23 mouse cellular contexts compared by ENCODE assay signal in the genomic region with DNA sequence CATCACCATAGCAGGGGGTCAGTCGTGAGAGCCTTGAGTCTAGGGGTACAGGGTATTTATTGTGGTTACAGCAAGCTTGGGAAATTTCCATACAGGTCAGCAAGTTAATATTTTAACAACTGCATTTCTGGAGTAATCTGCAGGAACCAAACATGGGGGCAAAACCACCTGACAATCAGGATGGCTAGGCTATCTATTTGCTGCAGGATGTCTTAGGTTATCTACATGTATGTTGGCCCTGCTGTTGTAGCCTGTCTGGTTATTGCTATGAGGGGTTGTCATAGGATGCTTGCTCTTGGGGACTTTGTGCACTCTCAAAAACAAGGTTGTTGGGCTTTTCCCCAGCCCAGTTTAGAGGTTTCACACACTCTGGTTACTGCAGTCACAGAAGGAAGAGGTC. TPM values are rescaled to one million over a fixed set of nuclear protein-coding genes. Genes with fewer than 3 reads are reported as not detected.
DNase-seq lines count a peak whose midpoint lies in the region; ATAC-seq and TF ChIP-seq lines count a peak whose summit lies in the region.
"Had no signal": no experiment of that assay in that cellular context is flagged by ENCODE, and none has a peak within 500 bp of the region (broad histone marks: within the 10 kb centered on the region; RNA-seq: fewer than 3 reads in every experiment).

No protein-coding gene starts in this region.

- DNase-seq in MEL-GATA-1-ER (ENCODE audit: extremely low read depth, low read depth): peak; percentile 63
- DNase-seq in liver: peak; percentile 22
- peak; percentile 41 to 49 (median 49) for DNase-seq in liver, embryonic 14.5 days (ENCODE audit: low read depth in 3 of 3, low spot score in 3 of 3)
- no peak for DNase-seq in layer of hippocampus, adult 2 months (ENCODE audit: low spot score in 2 of 2)
- no peak for DNase-seq in left cerebral cortex, postnatal 4 days
- DNase-seq in embryo, embryonic 11 days: no peak
- no peak for DNase-seq in thymus, postnatal 4 days
- DNase-seq: adrenal gland, postnatal 25 days; cerebellum, adult 2 months; cerebellum, postnatal 10 days; gastrocnemius, postnatal 36 days; heart, adult 18-20 months; heart, postnatal 10 days; heart, postnatal 4 days had no signal

- H3K27me3 ChIP-seq in liver, embryonic 14.5 days (ENCODE audit: control insufficient read depth, insufficient read depth, low read length): no peaks in the 10 kb centered on the region
- H3K27me3 ChIP-seq: embryonic facial prominence, embryonic 12.5 days; forebrain, embryonic 15.5 days; hindbrain, embryonic 12.5 days; Patski had no signal

- H3K4me2 ChIP-seq in liver, embryonic 14.5 days (ENCODE audit: low read depth): peak overlapping the region; percentile 42
- H3K4me2 ChIP-seq: embryonic facial prominence, embryonic 12.5 days; forebrain, embryonic 15.5 days; hindbrain, embryonic 12.5 days had no signal

- 5% methylated on average over 1 of the region's 1 CpGs for WGBS in liver, embryonic 14.5 days (ENCODE audit: insufficient replicate concordance)

- peak; percentile 85 for TF ChIP-seq EP300 in liver, embryonic 14.5 days (IDR thresholded peaks at IDR 0.05; ENCODE audit: low read depth)

- no peaks in the 10 kb centered on the region for H3K9me3 ChIP-seq in liver, embryonic 14.5 days (ENCODE audit: control insufficient read depth, low read length)
- H3K9me3 ChIP-seq: embryonic facial prominence, embryonic 12.5 days; forebrain, embryonic 15.5 days; heart, embryonic 10.5 days; hindbrain, embryonic 12.5 days had no signal

- intact Hi-C loops in left cerebral cortex, postnatal 4 days (cut with DNase I): loop anchor here (10.0 kb wide), 2 partner anchors 100 to 210 kb away; no protein-coding TSS in a partner anchor

- no peak overlapping the region for H3K4me3 ChIP-seq in liver, embryonic 14.5 days (ENCODE audit: insufficient read depth in 1 of 2, low read depth in 2 of 2, low read length in 2 of 2)
- no peak overlapping the region for H3K4me3 ChIP-seq in layer of hippocampus, adult 2 months
- H3K4me3 ChIP-seq: embryonic facial prominence, embryonic 12.5 days; forebrain, embryonic 15.5 days; heart, embryonic 10.5 days; hindbrain, embryonic 12.5 days had no signal

- H3K9ac ChIP-seq in liver, embryonic 14.5 days (replicated peaks): no peak overlapping the region; the same call in 1 of the 2 replicates
- H3K9ac ChIP-seq: embryonic facial prominence, embryonic 12.5 days; forebrain, embryonic 15.5 days; hindbrain, embryonic 12.5 days had no signal

- peaks cover 23 to 40% of the 10 kb centered on the region in 2 experiments for H3K4me1 ChIP-seq in liver, embryonic 14.5 days (replicated peaks; ENCODE audit: control insufficient read depth in 2 of 2, insufficient read depth in 2 of 2, low read length in 1 of 2)
- H3K4me1 ChIP-seq: embryonic facial prominence, embryonic 12.5 days; heart, embryonic 10.5 days had no signal

- no peak for TF ChIP-seq CTCF in liver, embryonic 14.5 days (IDR thresholded peaks at IDR 0.05; ENCODE audit: low read depth)
- TF ChIP-seq CTCF in layer of hippocampus, adult 2 months (conservative IDR thresholded peaks at IDR 0.05): no peak

- H3K27ac ChIP-seq in liver, embryonic 14.5 days: peak overlapping the region; percentile 60
- H3K27ac ChIP-seq in layer of hippocampus, adult 2 months: no peak overlapping the region
- H3K27ac ChIP-seq: embryonic facial prominence, embryonic 12.5 days; forebrain, embryonic 15.5 days; heart, embryonic 10.5 days; hindbrain, embryonic 12.5 days had no signal

- ATAC-seq in liver, embryonic 14.5 days (ENCODE audit: insufficient read depth): peak; percentile 73
- peak; percentile 63 for ATAC-seq in megakaryocyte progenitor cell, adult 5-6 weeks (replicated peaks; ENCODE audit: poor library complexity)
- ATAC-seq: activated CD4-positive, CD25-positive, alpha-beta regulatory T cell, adult 4 months; forebrain, embryonic 15.5 days; Patski had no signal

- no peaks in the 10 kb centered on the region for H3K36me3 ChIP-seq in liver, embryonic 14.5 days (replicated peaks; ENCODE audit: control insufficient read depth, insufficient read depth, low read depth)
- H3K36me3 ChIP-seq: embryonic facial prominence, embryonic 12.5 days; forebrain, embryonic 15.5 days; G1E; heart, embryonic 10.5 days; hindbrain, embryonic 12.5 days had no signal

RNA-seq across cellular contexts. Expression of gene Ak7, which starts 18.8 kb away (rescaled TPM):
- 0.04 and 0.05 TPM in 2 replicates for polyA plus RNA-seq in liver, embryonic 14.5 days (2012; rRNA removed)
- polyA plus RNA-seq in liver, embryonic 14.5 days (2014; fragmentation: Nextera tagmentation; extraction: Ambion mirVana): not detected in 2 replicates
- not detected in 2 replicates for total RNA-seq in megakaryocyte progenitor cell, adult 5-6 weeks (2015)
- total RNA-seq in megakaryocyte progenitor cell, adult 5-6 weeks (2017): 0.10 TPM in 1 of 2 replicates, not detected in the other
- 1 to 10 TPM in 1 of 2 experiments, under 1 TPM in 1; 0.69 to 1.7 TPM for total RNA-seq in layer of hippocampus, adult 2 months (2021)
- total RNA-seq in left cerebral cortex, postnatal 4 days (2021): 1 to 10 TPM; 1.4 TPM
- total RNA-seq: gastrocnemius, adult 8-10 months; gastrocnemius, postnatal 36 days; heart, postnatal 10 days had no signal
- polyA plus RNA-seq: Patski had no signal

RNA-seq across cellular contexts. Expression of gene Atg2b, which starts 39.6 kb away (rescaled TPM):
- 9.6 and 13.3 TPM in 2 replicates for polyA plus RNA-seq in liver, embryonic 14.5 days (2012; rRNA removed)
- polyA plus RNA-seq in liver, embryonic 14.5 days (2014; fragmentation: Nextera tagmentation; extraction: Ambion mirVana): 6.6 and 7.1 TPM in 2 replicates
- 24.0 and 34.3 TPM in 2 replicates for total RNA-seq in megakaryocyte progenitor cell, adult 5-6 weeks (2015)
- 20.2 and 27.1 TPM in 2 replicates for total RNA-seq in megakaryocyte progenitor cell, adult 5-6 weeks (2017)
- total RNA-seq in layer of hippocampus, adult 2 months (2021): 10 to 100 TPM; 44.2 to 47.7 TPM
- total RNA-seq in left cerebral cortex, postnatal 4 days (2021): 10 to 100 TPM; 38.5 to 39.3 TPM

RNA-seq across cellular contexts. Expression of gene Gskip, which starts 40.0 kb away (rescaled TPM):
- 4.2 and 5.1 TPM in 2 replicates for polyA plus RNA-seq in liver, embryonic 14.5 days (2012; rRNA removed)
- 12.0 and 13.7 TPM in 2 replicates for polyA plus RNA-seq in liver, embryonic 14.5 days (2014; fragmentation: Nextera tagmentation; extraction: Ambion mirVana)
- 16.8 and 23.4 TPM in 2 replicates for total RNA-seq in megakaryocyte progenitor cell, adult 5-6 weeks (2015)
- total RNA-seq in megakaryocyte progenitor cell, adult 5-6 weeks (2017): 11.7 and 14.6 TPM in 2 replicates
- total RNA-seq in layer of hippocampus, adult 2 months (2021): 10 to 100 TPM; 25.3 to 26.7 TPM
- 10 to 100 TPM; 14.2 to 14.4 TPM for total RNA-seq in left cerebral cortex, postnatal 4 days (2021)

RNA-seq across cellular contexts. Expression of gene Papola, which starts 59.9 kb away (rescaled TPM):
- 52.3 and 57.4 TPM in 2 replicates for polyA plus RNA-seq in liver, embryonic 14.5 days (2012; rRNA removed)
- polyA plus RNA-seq in liver, embryonic 14.5 days (2014; fragmentation: Nextera tagmentation; extraction: Ambion mirVana): 79.2 and 88.7 TPM in 2 replicates
- total RNA-seq in megakaryocyte progenitor cell, adult 5-6 weeks (2015): 223 and 232 TPM in 2 replicates
- total RNA-seq in megakaryocyte progenitor cell, adult 5-6 weeks (2017): 104 and 140 TPM in 2 replicates
- 100 to 1,000 TPM; 156 to 163 TPM for total RNA-seq in layer of hippocampus, adult 2 months (2021)
- total RNA-seq in left cerebral cortex, postnatal 4 days (2021): 100 to 1,000 TPM; 150 to 173 TPM

Comparison
In these comparisons a context has a peak if more than half of its experiments do, and no peak if none do; other contexts are left out.
1. DNase-seq: peak in MEL-GATA-1-ER (single experiment), liver (single experiment) and liver, embryonic 14.5 days (3 of 3); none in layer of hippocampus, adult 2 months (0 of 2), left cerebral cortex, postnatal 4 days (single experiment), embryo, embryonic 11 days (single experiment) and thymus, postnatal 4 days (single experiment).